Mouse (Mus musculus) intestine, postnatal 0 days (tissue): Measurements from ENCODE around the gene Orc5. TPM values are rescaled to one million over a fixed set of nuclear protein-coding genes. Genes with fewer than 3 reads are reported as not detected.

Experiments
- ATAC-seq: fragments of 200-750 bp; cut with Nextera tagmentation; 2 replicates; pipeline ENCODE4 v1.8.0; 2017; ENCODE audit warnings: mild to moderate bottlenecking, moderate TSS enrichment, moderate library complexity
- H3K27ac ChIP-seq: fragments of 300-500 bp; sonication (generic); 2 replicates; pipeline ENCODE4 v1.5.1; 2014; ENCODE audit warnings: mild to moderate bottlenecking, low read depth, low read length, moderate library complexity
- H3K27me3 ChIP-seq: fragments of 300-500 bp; sonication (generic); replicated peaks from 2 replicates; pipeline ENCODE4 v1.6.1; 2014; ENCODE audit warnings: low read length, mixed read lengths; ENCODE audit not compliant: control insufficient read depth, insufficient read depth
- H3K36me3 ChIP-seq: fragments of 300-500 bp; sonication (generic); 2 replicates; pipeline ENCODE4 v1.6.1; 2014; ENCODE audit warnings: mild to moderate bottlenecking, moderate library complexity; ENCODE audit not compliant: control insufficient read depth, insufficient read depth
- H3K4me1 ChIP-seq: fragments of 300-500 bp; sonication (generic); replicated peaks from 2 replicates; pipeline ENCODE4 v1.6.1; 2014; ENCODE audit warnings: antibody characterized with exemption, low read length, mixed read lengths; ENCODE audit not compliant: control insufficient read depth, insufficient read depth
- H3K4me2 ChIP-seq: fragments of 300-500 bp; sonication (generic); replicated peaks from 2 replicates; pipeline ENCODE4 v1.6.1; 2014; ENCODE audit warnings: low read depth, mild to moderate bottlenecking, moderate library complexity
- H3K4me3 ChIP-seq: fragments of 300-500 bp; sonication (generic); 2 replicates; pipeline ENCODE4 v1.5.1; 2014; ENCODE audit warnings: low read depth, low read length
- H3K9ac ChIP-seq: fragments of 300-500 bp; sonication (generic); 2 replicates; pipeline ENCODE4 v1.6.1; 2014; ENCODE audit warnings: mild to moderate bottlenecking, low read depth, low read length
- H3K9me3 ChIP-seq: fragments of 300-500 bp; sonication (generic); 2 replicates; pipeline ENCODE4 v1.6.1; 2016; ENCODE audit warnings: mixed run types; ENCODE audit not compliant: control insufficient read depth
- CTCF ChIP-seq: sonication (generic); IDR thresholded peaks from 2 replicates; pipeline ENCODE4 v1.5.1; 2016; ENCODE audit warnings: low read depth, mild to moderate bottlenecking, control low read depth, antibody characterized with exemption, moderate library complexity
- WGBS: fragments of 180-500 bp; shearing (Covaris S2); extraction: QIAGEN DNeasy Blood & Tissue Kit; methylation state at CpG from one replicate; pipeline ENCODE4 v1.1.7; 2014; 5-methylcytosine and 5-hydroxymethylcytosine counted together
- polyA plus RNA-seq: library from polyadenylated mRNA; unstranded; fragments of >200 nt; fragmentation: Nextera tagmentation; extraction: Ambion mirVana; gene quantifications from 2 replicates; pipeline ENCODE4 v1.2.1, GENCODE M21; 2015

The Orc5 gene
- 18.1 and 18.5 TPM in 2 replicates for polyA plus RNA-seq

GRCm38 (mm10) chr5:22550033-22550551 lies at the start of gene Orc5:
Gene Orc5 (minus strand): TSS chr5:22550429.
- peak within 1 kb of the TSS; percentile 75 for H3K4me2 ChIP-seq
- peaks cover 15% of the 10 kb centered on the region for H3K36me3 ChIP-seq
- under 1% methylated on average over 31 of the region's 31 CpGs for WGBS
- peak within 1 kb of the TSS; percentile 69 for H3K27ac ChIP-seq
- peak within 1 kb of the TSS; percentile 70 for H3K4me3 ChIP-seq
- no peaks in the 10 kb centered on the region for H3K9me3 ChIP-seq
- H3K9ac ChIP-seq, result peak within 1 kb of the TSS; percentile 67
- peak; percentile 99 for ATAC-seq
- no peaks in the 10 kb centered on the region for H3K4me1 ChIP-seq
- peak; percentile 37 for TF ChIP-seq CTCF
- no peaks in the 10 kb centered on the region for H3K27me3 ChIP-seq

- Histone ChIP-seq H3K9me3 (no peaks in the 10 kb centered on the region), H3K27me3 (no peaks in the 10 kb centered on the region), H3K4me2 (no peak overlapping the region), H3K4me3 (no peak overlapping the region), H3K27ac (no peak overlapping the region), H3K9ac (no peak overlapping the region), H3K36me3 (no peaks in the 10 kb centered on the region), H3K4me1 (no peaks in the 10 kb centered on the region)
- WGBS, result 92% methylated on average over 4 of the region's 4 CpGs
- ATAC-seq, result no peak
- no peak for TF ChIP-seq CTCF
Observed at GRCm38 (mm10) chr5:22596981-22597380, 46.8 kb upstream of the Orc5 start.

GRCm38 (mm10) chr5:22589370-22589966 lies 39.2 kb upstream of the Orc5 start:
- no peak for TF ChIP-seq CTCF
- no peak overlapping the region for H3K27ac ChIP-seq
- no peak overlapping the region for H3K9ac ChIP-seq
- no peaks in the 10 kb centered on the region for H3K9me3 ChIP-seq
- WGBS, result 79% methylated on average over 1 of the region's 1 CpGs
- H3K4me3 ChIP-seq, result no peak overlapping the region
- no peaks in the 10 kb centered on the region for H3K27me3 ChIP-seq
- no peaks in the 10 kb centered on the region for H3K4me1 ChIP-seq
- no peaks in the 10 kb centered on the region for H3K36me3 ChIP-seq
- no peak overlapping the region for H3K4me2 ChIP-seq
- peak; percentile 33; the same call in 1 of the 2 replicates for ATAC-seq

- ATAC-seq, result no peak
- no peak for TF ChIP-seq CTCF
- Histone ChIP-seq H3K9me3 (no peaks in the 10 kb centered on the region), H3K4me3 (no peak overlapping the region), H3K9ac (no peak overlapping the region), H3K4me2 (no peak overlapping the region), H3K36me3 (no peaks in the 10 kb centered on the region), H3K27ac (no peak overlapping the region), H3K27me3 (no peaks in the 10 kb centered on the region), H3K4me1 (no peaks in the 10 kb centered on the region)
- 47% methylated on average over 1 of the region's 1 CpGs for WGBS
Observed at GRCm38 (mm10) chr5:22587492-22587891, 37.3 kb upstream of the Orc5 start.

GRCm38 (mm10) chr5:22584556-22584955 lies 34.3 kb upstream of the Orc5 start:
- Histone ChIP-seq H3K4me1 (no peaks in the 10 kb centered on the region), H3K4me2 (no peak overlapping the region), H3K36me3 (no peaks in the 10 kb centered on the region), H3K9me3 (no peaks in the 10 kb centered on the region), H3K9ac (no peak overlapping the region), H3K27ac (no peak overlapping the region), H3K27me3 (no peaks in the 10 kb centered on the region), H3K4me3 (no peak overlapping the region)
- peak; percentile 46 for TF ChIP-seq CTCF
- no peak for ATAC-seq
- 66% methylated on average over 2 of the region's 2 CpGs for WGBS

- WGBS, result 66% methylated on average over 3 of the region's 3 CpGs
- Histone ChIP-seq H3K4me1 (no peaks in the 10 kb centered on the region), H3K36me3 (no peaks in the 10 kb centered on the region), H3K27ac (no peak overlapping the region), H3K9ac (no peak overlapping the region), H3K4me3 (no peak overlapping the region), H3K4me2 (no peak overlapping the region), H3K9me3 (no peaks in the 10 kb centered on the region), H3K27me3 (no peaks in the 10 kb centered on the region)
- no peak for ATAC-seq
- TF ChIP-seq CTCF, result no peak
Observed at GRCm38 (mm10) chr5:22578011-22578410, 27.8 kb upstream of the Orc5 start.
